Mouse (Mus musculus) liver, embryonic 13.5 days (tissue): ENCODE measurements around the gene Nprl2. TPM values are rescaled to one million over a fixed set of nuclear protein-coding genes. Genes with fewer than 3 reads are reported as not detected.
A peak's percentile ranks its signal among the peaks of the same experiment; 100 is the strongest.

Source experiments
- ATAC-seq: fragments of 200-750 bp; cut with Nextera tagmentation; 2 replicates; pipeline ENCODE4 v1.8.0; 2017; ENCODE audit warnings: low read depth, mild to moderate bottlenecking, moderate number of reproducible peaks, moderate library complexity
- DNase-seq: peaks from one replicate; pipeline ENCODE4 v3.0.0; 2022
- H3K27ac ChIP-seq: fragments of 300-500 bp; sonication (generic); 2 replicates; pipeline ENCODE4 v1.5.1; 2015; ENCODE audit warnings: moderate library complexity, mild to moderate bottlenecking, inconsistent platforms
- H3K27me3 ChIP-seq: fragments of 300-500 bp; sonication (generic); 2 replicates; pipeline ENCODE4 v1.6.1; 2015; ENCODE audit warnings: mild to moderate bottlenecking, inconsistent platforms
- H3K36me3 ChIP-seq: fragments of 300-500 bp; sonication (generic); 2 replicates; pipeline ENCODE4 v1.6.1; 2015; ENCODE audit warnings: mild to moderate bottlenecking, inconsistent platforms
- H3K4me1 ChIP-seq: fragments of 300-500 bp; sonication (generic); replicated peaks from 2 replicates; pipeline ENCODE4 v1.6.1; 2015; ENCODE audit warnings: inconsistent platforms
- H3K4me2 ChIP-seq: fragments of 300-500 bp; sonication (generic); 2 replicates; pipeline ENCODE4 v1.6.1; 2015; ENCODE audit warnings: inconsistent platforms, mild to moderate bottlenecking, moderate library complexity
- H3K4me3 ChIP-seq: fragments of 300-500 bp; sonication (generic); replicated peaks from 2 replicates; pipeline ENCODE4 v1.5.1; 2015; ENCODE audit warnings: mild to moderate bottlenecking, inconsistent platforms
- H3K9ac ChIP-seq: fragments of 300-500 bp; sonication (generic); 2 replicates; pipeline ENCODE4 v1.6.1; 2015; ENCODE audit warnings: mild to moderate bottlenecking, inconsistent platforms
- H3K9me3 ChIP-seq: fragments of 300-500 bp; sonication (generic); replicated peaks from 2 replicates; pipeline ENCODE4 v1.6.1; 2016; ENCODE audit warnings: inconsistent platforms
- WGBS: fragments of 180-500 bp; shearing (Covaris S2); methylation state at CpG from one replicate; pipeline ENCODE4 v1.1.7; 2015; ENCODE audit not compliant: insufficient replicate concordance; 5-methylcytosine and 5-hydroxymethylcytosine counted together
- polyA plus RNA-seq: library from polyadenylated mRNA; unstranded; fragments of >200 nt; fragmentation: Nextera tagmentation; extraction: Ambion mirVana; gene quantifications from 2 replicates; pipeline ENCODE4 v1.2.1, GENCODE M21; 2015

Nprl2 gene
- polyA plus RNA-seq, 1 experiment from 2014 or later = 14.3 TPM

DNA sequence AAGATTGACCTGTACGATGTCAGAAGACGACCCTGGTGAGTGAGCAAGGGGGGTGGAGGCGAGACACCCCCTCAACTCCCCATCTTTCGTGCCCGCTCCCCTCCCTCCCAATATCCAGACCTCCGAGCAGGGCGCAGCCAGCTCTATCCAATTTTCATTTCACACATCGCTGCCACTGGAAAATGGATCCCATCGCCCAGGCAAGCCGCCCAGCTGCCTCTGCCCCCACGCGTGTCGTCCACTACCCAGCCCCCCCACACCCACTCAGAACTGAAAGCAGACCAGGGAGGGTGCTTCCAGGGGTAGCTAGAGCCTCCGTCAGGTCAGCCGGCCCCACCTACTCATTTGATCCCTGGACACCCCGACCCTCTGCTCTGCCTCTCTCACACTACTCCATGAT, 29.7 kb upstream of the Nprl2 start:
- Histone ChIP-seq H3K27me3 (peaks cover 26% of the 10 kb centered on the region), H3K4me1 (no peaks in the 10 kb centered on the region)

DNA sequence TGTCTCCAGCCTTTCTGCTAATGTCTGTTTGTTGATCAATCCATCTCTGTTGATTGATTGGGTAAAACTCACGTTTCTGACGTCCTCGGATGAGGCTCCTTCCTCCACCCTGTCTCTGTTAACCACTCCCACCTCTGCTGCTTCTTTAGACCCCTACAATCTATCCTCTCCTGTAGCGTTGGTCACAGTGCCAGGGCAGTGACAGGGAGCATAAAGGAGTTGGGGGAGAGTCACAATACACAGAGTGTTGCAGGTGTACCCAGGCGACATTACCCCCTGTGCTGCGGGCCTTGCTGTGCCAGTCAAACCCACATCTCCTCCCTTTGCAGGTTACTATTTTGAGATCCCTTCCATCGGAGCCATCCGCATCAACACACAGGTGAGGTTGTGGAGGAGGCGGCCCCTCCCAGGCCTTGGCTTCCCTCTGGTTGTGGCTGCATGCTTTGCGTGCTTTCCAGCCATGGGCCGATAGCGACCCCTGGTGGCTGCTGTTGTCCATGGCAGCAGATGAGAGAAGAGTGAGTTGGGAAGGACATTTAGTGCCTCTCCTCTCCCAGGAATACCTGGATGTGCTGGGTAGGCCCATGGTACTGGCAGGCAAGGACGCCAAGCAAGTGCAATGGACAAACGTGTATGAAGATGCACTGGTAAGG, 27.6 kb upstream of the Nprl2 start:
- H3K36me3 ChIP-seq = no peaks in the 10 kb centered on the region
- H3K27me3 ChIP-seq = peaks cover 17% of the 10 kb centered on the region
- ATAC-seq (peak; percentile 26; the same call in 1 of the 2 replicates), DNase-seq (peak; percentile 54)
- H3K27ac ChIP-seq = no peak overlapping the region
- WGBS = 20% methylated on average over 14 of the region's 14 CpGs
- H3K4me2 ChIP-seq = no peak overlapping the region
- no peaks in the 10 kb centered on the region for H3K4me1 ChIP-seq
- no peaks in the 10 kb centered on the region for H3K9me3 ChIP-seq
- no peak overlapping the region for H3K9ac ChIP-seq
- no peak overlapping the region for H3K4me3 ChIP-seq

More for the DNA sequence above, 29.7 kb upstream of the Nprl2 start:
- H3K4me2 ChIP-seq = no peak overlapping the region
- WGBS = 77% methylated on average over 16 of the region's 16 CpGs
- H3K36me3 ChIP-seq = no peaks in the 10 kb centered on the region
- no peaks in the 10 kb centered on the region for H3K9me3 ChIP-seq
- H3K9ac ChIP-seq = no peak overlapping the region
- no peak overlapping the region for H3K4me3 ChIP-seq
- no peak overlapping the region for H3K27ac ChIP-seq
- ATAC-seq (no peak), DNase-seq (no peak)

- H3K36me3 ChIP-seq = no peaks in the 10 kb centered on the region
- peaks cover 38% of the 10 kb centered on the region for H3K27me3 ChIP-seq
- no peak for ATAC-seq
- no peak overlapping the region for H3K9ac ChIP-seq
- H3K4me3 ChIP-seq = no peak overlapping the region
- no peak overlapping the region for H3K4me2 ChIP-seq
- H3K27ac ChIP-seq = no peak overlapping the region
- WGBS = 64% methylated on average over 6 of the region's 6 CpGs
- peaks cover 18% of the 10 kb centered on the region for H3K4me1 ChIP-seq
- DNase-seq = no peak
- no peaks in the 10 kb centered on the region for H3K9me3 ChIP-seq
Observed at GRCm38 (mm10) chr9:107520331-107520730, 21.7 kb upstream of the Nprl2 start.

DNA sequence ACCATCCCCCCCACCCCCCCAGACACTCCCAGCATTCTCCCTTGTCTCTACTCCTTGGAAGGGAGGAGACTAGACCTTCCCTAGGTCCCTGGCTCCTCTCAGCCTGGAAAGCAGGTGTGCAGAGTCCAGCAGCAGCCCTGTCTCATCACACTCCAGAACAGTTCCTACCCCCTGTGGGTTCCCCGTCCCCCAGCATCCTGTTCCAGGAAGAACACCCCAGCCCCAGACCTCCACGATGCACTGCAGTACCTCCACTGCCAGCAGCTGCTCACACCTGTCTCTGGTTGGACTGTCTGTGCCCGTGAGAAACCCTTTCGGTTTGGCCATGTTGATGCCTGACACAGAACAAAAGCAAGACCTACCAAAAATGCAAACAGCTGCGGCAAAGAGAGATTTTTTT, 20.8 kb upstream of the Nprl2 start:
- Histone ChIP-seq H3K27me3 (peaks cover 46% of the 10 kb centered on the region), H3K4me1 (peaks cover 20% of the 10 kb centered on the region), H3K36me3 (no peaks in the 10 kb centered on the region), H3K9me3 (no peaks in the 10 kb centered on the region), H3K4me3 (no peak overlapping the region), H3K9ac (no peak overlapping the region), H3K4me2 (no peak overlapping the region; the same call in 1 of the 2 replicates), H3K27ac (no peak overlapping the region)
- WGBS = 48% methylated on average over 5 of the region's 5 CpGs
- no peak for DNase-seq
- ATAC-seq = no peak

DNA sequence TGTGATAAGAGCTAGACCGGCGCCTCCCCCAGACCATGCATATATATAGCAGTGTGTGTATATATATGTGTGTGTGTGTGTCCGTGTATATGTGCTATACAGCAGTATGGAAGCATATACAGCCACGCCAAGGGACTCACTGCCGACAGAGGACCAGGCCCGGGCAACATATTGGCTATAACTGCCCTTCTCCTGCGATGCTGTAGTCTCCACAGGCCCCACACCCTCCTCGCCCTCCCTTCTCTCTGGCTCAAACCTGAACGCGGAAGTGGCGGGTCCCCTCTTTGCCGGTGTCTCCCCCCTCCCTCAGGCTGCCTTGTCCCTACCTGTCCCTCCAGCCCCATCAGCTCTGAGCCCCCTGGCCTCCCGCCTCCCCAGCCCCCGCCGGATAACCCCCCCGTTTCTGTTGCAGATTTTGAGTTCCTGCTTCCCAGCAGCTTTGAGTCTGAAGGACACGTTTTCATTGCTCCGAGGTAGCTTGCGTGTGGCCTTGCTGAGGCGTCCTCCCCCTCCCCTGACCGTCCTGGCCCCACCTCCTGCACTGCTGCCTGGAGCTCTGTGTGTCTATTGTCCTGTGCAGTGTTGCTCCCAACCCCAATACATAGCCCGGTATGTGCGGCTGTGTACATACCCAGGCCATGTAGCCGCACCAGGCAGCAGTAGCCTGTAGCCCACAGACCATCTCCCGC, 20.2 kb upstream of the Nprl2 start:
- H3K36me3 ChIP-seq = no peaks in the 10 kb centered on the region
- no peak overlapping the region for H3K27ac ChIP-seq
- peaks cover 48% of the 10 kb centered on the region for H3K27me3 ChIP-seq
- DNase-seq (no peak), ATAC-seq (no peak)
- WGBS = 19% methylated on average over 25 of the region's 25 CpGs
- H3K4me1 ChIP-seq = peaks cover 26% of the 10 kb centered on the region
- H3K4me2 ChIP-seq = peak overlapping the region; percentile 46
- H3K4me3 ChIP-seq = no peak overlapping the region
- H3K9me3 ChIP-seq = no peaks in the 10 kb centered on the region
- H3K9ac ChIP-seq = no peak overlapping the region

GRCm38 (mm10) chr9:107522400-107522711, 19.7 kb upstream of the Nprl2 start:
- WGBS = 36% methylated on average over 2 of the region's 2 CpGs
- H3K9me3 ChIP-seq = no peaks in the 10 kb centered on the region
- no peak overlapping the region for H3K27ac ChIP-seq
- H3K4me1 ChIP-seq = peaks cover 31% of the 10 kb centered on the region
- no peaks in the 10 kb centered on the region for H3K36me3 ChIP-seq
- ATAC-seq (no peak), DNase-seq (no peak)
- no peak overlapping the region for H3K4me3 ChIP-seq
- H3K9ac ChIP-seq = no peak overlapping the region
- H3K27me3 ChIP-seq = peaks cover 52% of the 10 kb centered on the region
- H3K4me2 ChIP-seq = peak overlapping the region; percentile 46

- Histone ChIP-seq H3K36me3 (no peaks in the 10 kb centered on the region), H3K9me3 (no peaks in the 10 kb centered on the region), H3K4me1 (peaks cover 29% of the 10 kb centered on the region), H3K27ac (no peak overlapping the region), H3K4me3 (peak overlapping the region; percentile 42), H3K4me2 (peak overlapping the region; percentile 63), H3K27me3 (peaks cover 62% of the 10 kb centered on the region), H3K9ac (no peak overlapping the region)
- DNase-seq (peak; percentile 81), ATAC-seq (peak; percentile 61)
- WGBS = 6% methylated on average over 44 of the region's 44 CpGs
Observed at GRCm38 (mm10) chr9:107526198-107527026, 15.6 kb upstream of the Nprl2 start.

DNA sequence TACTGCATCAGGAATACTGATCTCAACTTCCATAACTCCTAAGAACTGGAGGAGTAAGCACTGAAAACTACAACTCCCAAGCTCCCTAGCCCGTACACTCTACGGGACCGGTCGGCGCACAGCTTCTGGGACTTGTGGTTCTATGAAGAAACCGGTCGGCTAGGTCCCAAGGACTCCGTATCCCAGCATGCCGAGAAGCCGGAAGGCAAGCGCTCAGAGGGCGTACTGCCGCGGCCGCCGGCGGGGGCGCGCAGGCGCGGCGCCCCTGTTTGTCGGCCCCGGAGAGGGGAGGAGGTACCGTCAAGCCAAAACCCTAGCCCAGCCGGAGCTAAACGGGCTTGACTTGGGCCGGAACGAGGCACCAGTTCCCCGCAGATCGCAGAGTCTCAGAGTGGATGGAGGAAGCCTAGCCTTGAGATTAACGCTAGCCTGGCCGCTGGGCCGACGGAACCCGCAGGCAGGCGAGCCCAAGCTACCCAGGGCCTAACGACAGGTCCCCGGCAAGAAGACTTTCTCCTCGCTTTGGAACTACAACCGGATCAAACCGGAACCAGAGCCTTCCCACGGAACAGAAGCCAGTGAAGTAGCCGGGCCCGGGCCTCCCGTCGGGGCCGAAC, 8.1 kb upstream of the Nprl2 start, which contains the start of gene Tmem115:
Tmem115 (plus strand) TSS at position 155 of the 617 bp plus-strand sequence.
- peak within 1 kb of the TSS; percentile 71 for H3K4me3 ChIP-seq
- ATAC-seq (peak; percentile 96), DNase-seq (peak; percentile 86)
- under 1% methylated on average over 48 of the region's 48 CpGs for WGBS
- peak within 1 kb of the TSS; percentile 83 for H3K27ac ChIP-seq
- peaks cover 42% of the 10 kb centered on the region for H3K4me1 ChIP-seq
- H3K9me3 ChIP-seq = no peaks in the 10 kb centered on the region
- H3K27me3 ChIP-seq = 0 out of 2 replicates have a peak, but pooled peaks cover 2% of the 10 kb centered on the region
- peak within 1 kb of the TSS; percentile 96 for H3K4me2 ChIP-seq
- peaks cover 25% of the 10 kb centered on the region for H3K36me3 ChIP-seq
- peak within 1 kb of the TSS; percentile 89 for H3K9ac ChIP-seq

DNA sequence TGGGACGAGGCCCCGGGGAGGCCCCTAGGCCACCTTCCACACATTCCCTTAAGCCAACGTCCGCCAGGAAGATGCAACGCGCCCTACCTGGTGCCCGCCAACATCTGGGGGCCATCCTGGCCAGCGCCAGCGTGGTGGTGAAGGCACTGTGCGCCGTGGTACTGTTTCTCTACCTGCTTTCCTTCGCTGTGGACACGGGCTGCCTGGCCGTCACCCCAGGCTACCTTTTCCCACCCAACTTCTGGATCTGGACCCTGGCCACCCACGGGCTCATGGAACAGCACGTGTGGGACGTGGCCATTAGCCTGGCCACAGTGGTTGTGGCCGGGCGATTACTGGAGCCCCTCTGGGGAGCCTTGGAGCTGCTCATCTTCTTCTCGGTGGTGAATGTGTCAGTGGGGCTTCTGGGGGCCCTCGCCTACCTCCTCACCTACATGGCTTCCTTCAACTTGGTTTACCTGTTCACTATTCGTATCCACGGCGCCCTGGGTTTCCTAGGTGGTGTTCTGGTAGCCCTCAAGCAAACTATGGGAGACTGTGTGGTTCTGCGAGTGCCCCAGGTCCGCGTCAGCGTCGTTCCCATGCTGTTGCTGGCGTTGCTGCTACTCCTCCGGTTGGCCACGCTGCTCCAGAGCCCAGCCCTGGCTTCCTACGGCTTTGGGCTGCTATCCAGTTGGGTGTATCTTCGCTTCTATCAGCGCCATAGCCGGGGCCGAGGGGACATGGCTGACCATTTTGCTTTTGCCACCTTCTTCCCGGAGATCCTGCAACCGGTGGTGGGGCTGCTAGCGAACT, 7.4 kb upstream of the Nprl2 start:
- Histone ChIP-seq H3K27me3 (0 out of 2 replicates have a peak, but pooled peaks cover 2% of the 10 kb centered on the region), H3K4me1 (peaks cover 46% of the 10 kb centered on the region), H3K9ac (peak overlapping the region; percentile 89), H3K9me3 (no peaks in the 10 kb centered on the region), H3K27ac (peak overlapping the region; percentile 83), H3K4me2 (peak overlapping the region; percentile 96), H3K4me3 (peak overlapping the region; percentile 71), H3K36me3 (peaks cover 32% of the 10 kb centered on the region)
- under 1% methylated on average over 40 of the region's 40 CpGs for WGBS
- DNase-seq (peak; percentile 26), ATAC-seq (peak; percentile 30)

DNA sequence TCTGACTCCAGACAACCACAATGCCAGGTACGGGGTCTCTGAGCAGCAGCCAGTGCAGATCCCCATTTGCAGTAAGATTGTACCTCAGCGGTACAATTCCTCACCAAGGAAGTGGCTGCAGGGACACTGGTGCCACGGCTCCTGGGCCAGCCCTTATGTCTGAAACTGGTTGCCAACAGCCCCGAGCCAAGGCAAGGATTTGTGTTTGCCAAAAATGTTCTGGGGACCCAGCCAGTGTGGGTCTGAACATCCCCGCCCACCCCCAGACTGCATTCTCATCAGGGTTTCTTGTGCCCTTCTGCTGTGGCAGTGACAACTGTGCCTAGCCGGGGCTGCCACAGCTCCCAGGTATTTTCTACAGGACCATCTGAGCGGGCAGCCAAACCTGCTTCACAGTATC, 3.8 kb upstream of the Nprl2 start:
- Histone ChIP-seq H3K4me3 (no peak overlapping the region), H3K4me2 (no peak overlapping the region), H3K4me1 (peaks cover 64% of the 10 kb centered on the region), H3K9ac (no peak overlapping the region), H3K36me3 (peaks cover 42% of the 10 kb centered on the region), H3K27me3 (no peaks in the 10 kb centered on the region), H3K27ac (no peak overlapping the region), H3K9me3 (no peaks in the 10 kb centered on the region)
- DNase-seq = no peak
- 84% methylated on average over 7 of the region's 7 CpGs for WGBS
- no peak for ATAC-seq
